Mouse (Mus musculus) lung, embryonic 15.5 days (tissue): ENCODE measurements around the gene Rsu1. TPM values are rescaled to one million over a fixed set of nuclear protein-coding genes. Genes with fewer than 3 reads are reported as not detected.

Experiments
- ATAC-seq: fragments of 200-750 bp; cut with Nextera tagmentation; 2 replicates; pipeline ENCODE4 v1.8.0; 2017; ENCODE audit warnings: moderate number of reproducible peaks, borderline replicate concordance; ENCODE audit not compliant: low FRiP score, low TSS enrichment; ENCODE audit errors: extremely low read depth
- H3K27ac ChIP-seq: fragments of 300-500 bp; sonication (generic); 2 replicates; pipeline ENCODE4 v1.5.1; 2015; ENCODE audit warnings: moderate library complexity, mild to moderate bottlenecking, inconsistent platforms
- H3K27me3 ChIP-seq: fragments of 300-500 bp; sonication (generic); 2 replicates; pipeline ENCODE4 v1.6.1; 2015; ENCODE audit warnings: inconsistent platforms
- H3K36me3 ChIP-seq: fragments of 300-500 bp; sonication (generic); 2 replicates; pipeline ENCODE4 v1.6.1; 2015; ENCODE audit warnings: inconsistent platforms
- H3K4me1 ChIP-seq: fragments of 300-500 bp; sonication (generic); 2 replicates; pipeline ENCODE4 v1.6.1; 2015; ENCODE audit warnings: inconsistent platforms
- H3K4me2 ChIP-seq: fragments of 300-500 bp; sonication (generic); 2 replicates; pipeline ENCODE4 v1.6.1; 2015; ENCODE audit warnings: inconsistent platforms, mild to moderate bottlenecking, moderate library complexity
- H3K4me3 ChIP-seq: fragments of 300-500 bp; sonication (generic); 2 replicates; pipeline ENCODE4 v1.5.1; 2015; ENCODE audit warnings: mild to moderate bottlenecking, inconsistent platforms
- H3K9ac ChIP-seq: fragments of 300-500 bp; sonication (generic); 2 replicates; pipeline ENCODE4 v1.6.1; 2015; ENCODE audit warnings: inconsistent platforms
- H3K9me3 ChIP-seq: fragments of 300-500 bp; sonication (generic); 2 replicates; pipeline ENCODE4 v1.6.1; 2016; ENCODE audit warnings: inconsistent platforms
- WGBS: fragments of 180-500 bp; shearing (Covaris S2); methylation state at CpG from one replicate; pipeline ENCODE4 v1.1.7; 2015; 5-methylcytosine and 5-hydroxymethylcytosine counted together
- polyA plus RNA-seq: library from polyadenylated mRNA; unstranded; fragments of >200 nt; fragmentation: Nextera tagmentation; extraction: Ambion mirVana; gene quantifications from 2 replicates; pipeline ENCODE4 v1.2.1, GENCODE M21; 2015

Gene Rsu1
- 165 and 168 TPM in 2 replicates for polyA plus RNA-seq

GRCm38 (mm10) chr2:13271165-13271957 lies at the start of gene Rsu1:
TSS of gene Rsu1 (minus strand) at chr2:13271415.
- Histone ChIP-seq H3K27ac (peak within 1 kb of the TSS; percentile 54), H3K4me1 (peaks cover 9% of the 10 kb centered on the region), H3K9me3 (no peaks in the 10 kb centered on the region), H3K9ac (peak within 1 kb of the TSS; percentile 64), H3K4me2 (peak within 1 kb of the TSS; percentile 82), H3K36me3 (peaks cover 5% of the 10 kb centered on the region; the same call in 1 of the 2 replicates), H3K27me3 (no peaks in the 10 kb centered on the region), H3K4me3 (peak within 1 kb of the TSS; percentile 64)
- under 1% methylated on average over 37 of the region's 37 CpGs for WGBS
- ATAC-seq, result peak; percentile 100

GRCm38 (mm10) chr2:13303376-13303775 lies 32.2 kb upstream of the Rsu1 start:
- WGBS, result 75% methylated on average over 3 of the region's 3 CpGs
- Histone ChIP-seq H3K27ac (no peak overlapping the region), H3K9ac (no peak overlapping the region), H3K4me3 (no peak overlapping the region), H3K9me3 (no peaks in the 10 kb centered on the region), H3K4me2 (no peak overlapping the region), H3K36me3 (no peaks in the 10 kb centered on the region), H3K27me3 (no peaks in the 10 kb centered on the region), H3K4me1 (no peaks in the 10 kb centered on the region)
- ATAC-seq, result no peak

GRCm38 (mm10) chr2:13299031-13299430 lies 27.8 kb upstream of the Rsu1 start:
- H3K27ac ChIP-seq, result no peak overlapping the region
- no peak overlapping the region for H3K9ac ChIP-seq
- no peaks in the 10 kb centered on the region for H3K27me3 ChIP-seq
- H3K9me3 ChIP-seq, result no peaks in the 10 kb centered on the region
- no peak overlapping the region for H3K4me2 ChIP-seq
- H3K4me3 ChIP-seq, result no peak overlapping the region
- 25% methylated on average over 3 of the region's 3 CpGs for WGBS
- no peak for ATAC-seq
- H3K36me3 ChIP-seq, result no peaks in the 10 kb centered on the region
- H3K4me1 ChIP-seq, result no peaks in the 10 kb centered on the region

GRCm38 (mm10) chr2:13297733-13298132 lies 26.5 kb upstream of the Rsu1 start:
- no peaks in the 10 kb centered on the region for H3K4me1 ChIP-seq
- no peaks in the 10 kb centered on the region for H3K27me3 ChIP-seq
- H3K27ac ChIP-seq, result no peak overlapping the region
- no peak overlapping the region for H3K9ac ChIP-seq
- WGBS, result 44% methylated on average over 5 of the region's 5 CpGs
- no peak overlapping the region for H3K4me3 ChIP-seq
- H3K4me2 ChIP-seq, result no peak overlapping the region
- no peaks in the 10 kb centered on the region for H3K9me3 ChIP-seq
- H3K36me3 ChIP-seq, result no peaks in the 10 kb centered on the region
- no peak for ATAC-seq

GRCm38 (mm10) chr2:13290661-13291060 lies 19.4 kb upstream of the Rsu1 start:
- ATAC-seq, result no peak
- no peak overlapping the region for H3K9ac ChIP-seq
- H3K27me3 ChIP-seq, result no peaks in the 10 kb centered on the region
- no peaks in the 10 kb centered on the region for H3K9me3 ChIP-seq
- H3K4me3 ChIP-seq, result no peak overlapping the region
- H3K36me3 ChIP-seq, result no peaks in the 10 kb centered on the region
- no peak overlapping the region for H3K27ac ChIP-seq
- H3K4me1 ChIP-seq, result no peaks in the 10 kb centered on the region
- WGBS, result 0% methylated on average over 1 of the region's 1 CpGs
- H3K4me2 ChIP-seq, result no peak overlapping the region

GRCm38 (mm10) chr2:13290070-13290469 lies 18.9 kb upstream of the Rsu1 start:
- no peak for ATAC-seq
- H3K9ac ChIP-seq, result no peak overlapping the region
- H3K4me3 ChIP-seq, result no peak overlapping the region
- no peak overlapping the region for H3K27ac ChIP-seq
- H3K9me3 ChIP-seq, result no peaks in the 10 kb centered on the region
- H3K36me3 ChIP-seq, result no peaks in the 10 kb centered on the region
- 60% methylated on average over 3 of the region's 3 CpGs for WGBS
- no peak overlapping the region for H3K4me2 ChIP-seq
- H3K27me3 ChIP-seq, result no peaks in the 10 kb centered on the region
- no peaks in the 10 kb centered on the region for H3K4me1 ChIP-seq

- no peaks in the 10 kb centered on the region for H3K27me3 ChIP-seq
- peak; percentile 39; the same call in 1 of the 2 replicates for ATAC-seq
- H3K27ac ChIP-seq, result no peak overlapping the region
- H3K9ac ChIP-seq, result no peak overlapping the region
- peak overlapping the region; percentile 13; the same call in 1 of the 2 replicates for H3K4me2 ChIP-seq
- H3K4me1 ChIP-seq, result no peaks in the 10 kb centered on the region
- no peaks in the 10 kb centered on the region for H3K9me3 ChIP-seq
- H3K36me3 ChIP-seq, result no peaks in the 10 kb centered on the region
- 50% methylated on average over 10 of the region's 10 CpGs for WGBS
- H3K4me3 ChIP-seq, result no peak overlapping the region
These were observed 7.1 kb upstream of the Rsu1 start for GRCm38 (mm10) chr2:13278114-13278862.

GRCm38 (mm10) chr2:13275874-13276273 lies 4.7 kb upstream of the Rsu1 start:
- no peaks in the 10 kb centered on the region for H3K36me3 ChIP-seq
- H3K4me1 ChIP-seq, result peaks cover 1% of the 10 kb centered on the region
- H3K4me2 ChIP-seq, result no peak overlapping the region
- WGBS, result 53% methylated on average over 7 of the region's 7 CpGs
- no peak overlapping the region for H3K4me3 ChIP-seq
- H3K9me3 ChIP-seq, result no peaks in the 10 kb centered on the region
- ATAC-seq, result no peak
- H3K27me3 ChIP-seq, result no peaks in the 10 kb centered on the region
- H3K27ac ChIP-seq, result no peak overlapping the region
- H3K9ac ChIP-seq, result no peak overlapping the region

- WGBS, result 16% methylated on average over 8 of the region's 8 CpGs
- H3K4me3 ChIP-seq, result peak overlapping the region; percentile 64
- no peaks in the 10 kb centered on the region for H3K27me3 ChIP-seq
- H3K9me3 ChIP-seq, result no peaks in the 10 kb centered on the region
- peaks cover 5% of the 10 kb centered on the region; the same call in 1 of the 2 replicates for H3K36me3 ChIP-seq
- H3K4me2 ChIP-seq, result peak overlapping the region; percentile 82
- H3K9ac ChIP-seq, result peak overlapping the region; percentile 64
- H3K4me1 ChIP-seq, result peaks cover 9% of the 10 kb centered on the region
- peak overlapping the region; percentile 54 for H3K27ac ChIP-seq
- ATAC-seq, result peak; percentile 0
These were observed 479 bp downstream of the Rsu1 start for GRCm38 (mm10) chr2:13270736-13271135.

- 93% methylated on average over 4 of the region's 4 CpGs for WGBS
- H3K4me2 ChIP-seq, result no peak overlapping the region
- H3K9ac ChIP-seq, result no peak overlapping the region
- peaks cover 9% of the 10 kb centered on the region for H3K4me1 ChIP-seq
- no peak overlapping the region for H3K27ac ChIP-seq
- no peaks in the 10 kb centered on the region for H3K9me3 ChIP-seq
- peaks cover 5% of the 10 kb centered on the region; the same call in 1 of the 2 replicates for H3K36me3 ChIP-seq
- H3K4me3 ChIP-seq, result no peak overlapping the region
- ATAC-seq, result no peak
- H3K27me3 ChIP-seq, result no peaks in the 10 kb centered on the region
These were observed 2.4 kb downstream of the Rsu1 start for GRCm38 (mm10) chr2:13268681-13269293.

- Histone ChIP-seq H3K4me2 (no peak overlapping the region), H3K9ac (no peak overlapping the region), H3K9me3 (no peaks in the 10 kb centered on the region), H3K4me3 (no peak overlapping the region), H3K36me3 (peaks cover 5% of the 10 kb centered on the region; the same call in 1 of the 2 replicates), H3K27me3 (no peaks in the 10 kb centered on the region), H3K4me1 (no peaks in the 10 kb centered on the region), H3K27ac (no peak overlapping the region)
- 42% methylated on average over 4 of the region's 4 CpGs for WGBS
- ATAC-seq, result no peak
These were observed 6.3 kb downstream of the Rsu1 start for GRCm38 (mm10) chr2:13264875-13265274.
